Mouse (Mus musculus): ENCODE results near the gene Oxsr1.
"Not testable (repeated sequence)": the region's sequence is repeated elsewhere in the genome, so short reads cannot be mapped to it uniquely, and the experiment has no call there.

Gene Oxsr1

GRCm38 (mm10) chr9:119337842-119338241, 15.6 kb upstream of the Oxsr1 start:
- DNase-seq = no peak

DNA sequence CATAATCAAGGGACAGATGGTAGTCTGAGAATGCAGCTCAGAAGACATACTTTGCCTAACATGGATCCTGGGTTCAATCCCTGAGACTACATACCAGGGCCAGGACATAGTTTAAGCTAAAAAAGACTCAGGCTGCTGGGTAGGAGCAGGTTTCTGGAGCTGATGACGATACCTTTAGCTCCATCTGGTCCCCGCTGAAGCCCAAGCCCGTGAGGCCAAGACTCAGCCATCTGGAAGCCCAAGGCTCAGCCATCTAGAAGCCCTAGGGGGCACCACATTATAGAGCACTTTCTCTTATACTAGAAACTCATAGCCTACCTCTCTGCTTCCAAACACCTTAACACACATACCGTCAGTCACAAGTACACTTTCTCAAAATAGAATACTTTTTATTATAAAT, 13.3 kb upstream of the Oxsr1 start:
- DNase-seq = no peak

GRCm38 (mm10) chr9:119334834-119335233, 12.6 kb upstream of the Oxsr1 start:
- no peak for DNase-seq

- peak; percentile 57 for DNase-seq
These were observed 12.1 kb upstream of the Oxsr1 start for GRCm38 (mm10) chr9:119334324-119334723.

GRCm38 (mm10) chr9:119330186-119330963, 8.1 kb upstream of the Oxsr1 start:
- DNase-seq = no peak

DNA sequence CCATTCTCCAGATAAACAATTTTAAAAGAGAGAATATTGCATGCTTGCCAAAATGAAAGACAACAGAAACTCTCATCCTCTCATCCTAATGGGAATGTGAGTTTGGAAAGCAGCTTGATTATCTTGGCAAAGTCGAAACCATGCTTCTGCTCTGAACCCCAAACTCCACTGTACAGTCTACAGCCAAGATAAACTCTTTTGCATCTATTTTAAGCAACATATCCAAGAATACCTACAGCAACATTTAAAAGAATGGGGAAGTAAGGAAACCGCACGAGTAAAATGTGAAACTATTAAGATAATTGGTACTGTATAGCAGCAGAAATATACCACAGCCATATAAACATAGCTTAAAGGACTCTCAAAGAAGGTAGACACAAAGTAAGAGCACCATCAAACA, 6.3 kb upstream of the Oxsr1 start:
- DNase-seq = no peak

DNA sequence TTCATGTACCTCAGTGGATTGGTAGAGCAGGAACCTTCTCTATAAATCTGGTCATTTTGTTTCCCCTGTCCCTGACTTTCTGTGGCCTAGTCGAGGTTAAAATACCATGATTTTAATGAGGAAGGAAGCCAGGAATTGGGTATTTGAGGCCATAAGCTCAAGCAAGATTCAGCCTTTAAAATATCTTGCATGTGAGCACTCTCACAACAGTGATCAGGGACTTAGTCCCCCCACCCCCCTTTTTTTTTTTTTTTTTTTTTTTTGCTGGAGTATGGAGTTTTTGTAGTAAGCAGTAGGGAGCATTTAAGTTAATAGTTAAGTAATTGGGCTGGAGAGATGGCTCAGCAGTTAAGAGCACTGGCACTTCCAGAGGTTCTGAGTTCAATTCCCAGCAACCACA, 1.9 kb upstream of the Oxsr1 start:
- no peak for DNase-seq

DNA sequence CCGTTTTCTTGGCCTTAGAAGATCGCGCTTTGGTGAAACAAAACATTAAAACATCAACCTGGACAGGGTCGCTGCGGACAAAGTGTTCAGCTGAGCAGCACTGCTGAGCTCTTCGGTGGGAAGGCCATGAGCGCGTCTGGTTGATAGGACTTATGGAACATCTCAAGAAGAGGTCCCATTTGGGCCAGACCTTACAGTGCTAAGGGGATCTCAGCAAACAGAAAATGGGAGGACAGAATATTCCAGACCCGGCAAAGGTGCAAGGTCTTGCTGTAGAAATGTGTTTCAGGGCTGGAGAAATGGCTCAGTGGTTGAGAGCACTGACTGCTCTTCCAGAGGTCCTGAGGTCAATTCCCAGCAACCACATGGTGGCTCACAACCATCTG, 1.0 kb upstream of the Oxsr1 start:
- no peak for DNase-seq

DNA sequence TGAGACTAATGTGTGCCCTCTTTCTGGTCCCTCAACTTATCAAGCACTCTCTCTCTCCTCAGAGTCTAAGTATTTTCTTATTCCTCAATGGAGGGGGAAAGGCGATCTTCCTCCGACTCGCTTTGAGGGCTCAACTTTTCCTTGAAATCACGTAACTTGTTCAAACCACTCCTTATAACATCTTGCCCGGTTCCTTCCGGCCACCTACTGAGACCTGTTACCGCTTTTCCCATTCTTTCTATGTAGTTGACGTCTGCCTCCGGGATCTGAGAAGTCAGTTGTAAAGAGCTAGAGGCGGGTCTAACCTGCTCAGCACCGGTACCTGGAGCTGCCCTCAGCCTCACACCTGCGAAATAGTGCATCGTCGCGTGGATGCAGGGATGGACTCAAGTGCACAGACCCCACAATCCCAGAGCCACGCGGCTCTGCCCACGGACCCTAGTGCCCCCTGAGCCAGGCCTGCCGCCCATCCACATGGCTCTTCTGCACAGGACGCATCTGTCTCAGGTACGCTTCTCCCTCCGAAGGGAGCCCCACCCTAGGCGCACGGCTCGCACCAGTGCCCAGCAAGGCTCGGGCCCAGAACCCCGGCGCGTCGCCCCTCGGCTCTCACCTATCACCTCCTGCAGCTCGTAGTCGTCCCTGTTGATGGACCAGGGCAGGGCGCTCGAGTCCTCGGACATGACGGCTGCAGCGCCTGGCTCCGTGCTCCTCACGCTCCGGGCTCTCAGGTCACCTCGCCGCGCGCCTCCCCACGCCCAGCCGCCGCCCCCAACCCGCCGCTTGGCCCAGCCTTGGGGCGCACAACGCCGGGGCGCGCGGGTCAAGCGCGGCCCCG, 616 bp downstream of the Oxsr1 start:
- no peak for DNase-seq

DNA sequence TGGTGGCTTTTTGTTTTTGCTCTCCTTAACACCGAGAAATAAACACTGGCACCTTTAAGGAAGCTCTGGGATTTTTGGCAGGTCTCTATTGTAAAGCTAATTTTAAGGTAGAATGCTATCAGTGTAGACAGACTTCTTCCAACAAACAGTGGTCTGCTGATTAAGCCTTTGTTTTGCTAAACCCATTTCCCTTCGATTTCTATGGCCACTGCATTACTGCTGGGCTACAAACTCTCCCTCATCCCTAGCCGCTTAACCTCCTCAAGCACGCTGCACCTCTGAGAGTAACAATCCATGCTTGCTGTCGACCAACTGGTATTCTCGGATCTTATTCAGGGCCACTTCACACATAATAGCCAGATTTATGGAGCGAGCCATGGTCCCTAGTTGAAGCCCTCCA, 1.3 kb downstream of the Oxsr1 start:
- no peak for DNase-seq

DNA sequence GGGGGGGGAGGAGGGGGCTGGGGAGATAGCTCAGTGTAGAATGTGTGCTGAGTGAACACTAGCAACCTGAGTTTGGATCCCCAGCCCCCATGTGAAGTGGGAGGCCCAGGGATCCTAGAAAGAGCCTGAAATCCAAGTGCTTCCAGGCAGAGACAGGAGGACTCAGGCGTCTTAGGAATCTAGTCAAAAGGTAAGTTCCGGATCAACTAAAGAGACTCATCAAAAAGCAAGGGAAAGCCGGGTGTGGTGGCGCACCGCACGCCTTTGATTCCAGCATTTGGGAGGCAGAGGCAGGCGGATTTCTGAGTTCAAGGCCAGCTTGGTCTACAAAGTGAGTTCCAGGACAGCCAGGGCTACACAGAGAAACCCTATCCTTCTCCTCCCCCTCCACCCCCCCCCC, 1.8 kb downstream of the Oxsr1 start:
- no peak for DNase-seq

GRCm38 (mm10) chr9:119318891-119319290, 3.3 kb downstream of the Oxsr1 start:
- DNase-seq = no peak

- no peak for DNase-seq
These were observed 9.1 kb downstream of the Oxsr1 start for GRCm38 (mm10) chr9:119313096-119313495.

GRCm38 (mm10) chr9:119309067-119309466, 13.2 kb downstream of the Oxsr1 start:
- DNase-seq = no peak

- no peak for DNase-seq
These were observed 16.4 kb downstream of the Oxsr1 start for GRCm38 (mm10) chr9:119305863-119306262.

DNA sequence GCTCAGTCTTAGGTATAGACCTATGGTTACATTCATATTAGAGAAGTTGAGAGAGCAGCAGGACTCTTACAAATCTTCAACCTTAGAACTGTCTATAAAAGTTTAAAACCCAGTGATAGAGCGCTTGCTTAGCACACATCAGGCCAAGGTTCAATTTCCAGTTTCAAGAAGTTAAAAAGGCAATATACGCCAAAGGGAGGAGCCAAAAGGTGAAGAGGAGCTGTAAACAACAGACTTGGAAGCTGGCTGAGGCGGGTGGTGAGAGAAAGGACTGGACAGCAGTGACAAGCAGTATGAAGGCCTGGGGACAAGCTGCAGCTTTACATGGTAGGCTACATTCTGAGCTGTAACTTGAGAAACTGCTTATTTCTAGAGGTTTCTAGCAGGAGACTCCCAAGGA, 23.7 kb downstream of the Oxsr1 start:
- DNase-seq = no peak

GRCm38 (mm10) chr9:119297696-119298095, 24.5 kb downstream of the Oxsr1 start:
- no peak for DNase-seq

- DNase-seq = no peak
These were observed 31.4 kb downstream of the Oxsr1 start for GRCm38 (mm10) chr9:119290791-119291190.

GRCm38 (mm10) chr9:119280894-119281682, 41.1 kb downstream of the Oxsr1 start:
- DNase-seq = no peak

DNA sequence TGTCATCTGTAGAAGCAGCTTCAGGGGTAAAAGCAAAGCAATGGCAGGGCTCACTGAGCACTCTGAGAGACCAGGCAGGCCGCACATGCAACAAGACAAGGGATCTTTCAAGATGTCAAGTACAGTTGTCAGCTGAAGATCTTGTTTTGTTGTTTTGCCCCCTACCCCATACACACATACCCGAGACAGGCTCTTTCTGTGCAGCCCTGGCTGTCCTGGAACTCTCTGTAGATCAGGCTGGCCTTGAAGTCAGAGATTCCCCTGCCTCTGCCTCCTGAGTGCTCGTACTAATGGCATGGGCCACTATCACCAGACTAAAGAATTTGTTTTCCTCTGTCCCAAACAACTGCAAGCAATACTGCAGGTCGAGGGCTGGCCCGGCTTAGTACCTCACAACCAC, 44.2 kb downstream of the Oxsr1 start:
- DNase-seq = no peak

GRCm38 (mm10) chr9:119276321-119276720, 45.9 kb downstream of the Oxsr1 start:
- DNase-seq = peak; percentile 90

DNA sequence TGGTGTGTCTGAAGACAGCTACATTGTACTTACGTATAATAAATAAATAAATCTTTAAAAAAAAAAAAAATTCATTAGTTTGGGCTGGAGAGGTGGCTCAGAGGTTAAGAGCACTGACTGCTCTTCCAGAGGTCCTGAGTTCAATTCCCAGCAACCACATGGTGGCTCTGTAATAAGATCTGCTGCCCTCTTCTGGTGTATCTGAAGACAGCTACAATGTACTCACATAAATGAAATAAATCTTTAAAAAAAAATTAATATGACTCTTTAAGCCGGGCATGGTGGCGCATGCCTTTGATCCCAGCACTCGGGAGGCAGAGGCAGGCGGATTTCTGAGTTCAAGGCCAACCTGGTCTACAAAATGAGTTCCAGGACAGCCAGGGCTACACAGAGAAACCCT, 47.4 kb downstream of the Oxsr1 start:
- DNase-seq = not testable (repeated sequence)

DNA sequence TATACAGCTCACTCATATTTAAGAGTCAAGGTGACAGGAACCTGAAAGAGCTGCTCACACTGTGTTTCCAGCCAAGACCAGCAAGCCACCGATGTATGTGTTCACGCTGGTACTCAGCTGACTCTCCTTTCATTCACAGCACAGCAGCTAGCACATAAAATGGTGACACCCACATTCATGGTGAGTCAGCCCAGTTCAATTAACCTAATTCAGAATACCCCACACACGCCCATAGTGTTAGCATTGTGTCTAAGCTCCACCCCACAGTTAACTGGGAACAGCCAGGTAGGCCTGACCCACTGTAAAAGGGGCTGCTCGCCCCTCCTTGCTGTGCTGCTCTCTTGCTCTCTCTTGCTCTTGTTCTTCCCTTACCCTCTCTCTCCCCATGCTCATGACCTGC, 50.7 kb downstream of the Oxsr1 start:
- DNase-seq = no peak
